Mouse (Mus musculus): ENCODE measurements around the gene Tfap2e. TPM values are rescaled to one million over a fixed set of nuclear protein-coding genes. Genes with fewer than 3 reads are reported as not detected.

Tfap2e gene
- not detected for polyA plus RNA-seq (2014; fragmentation: Illumina TruSeq; extraction: RNeasy Lipid Tissue Mini Kit (QIAGEN cat#74804); ENCODE audit: low read depth, low replicate concordance)

DNA sequence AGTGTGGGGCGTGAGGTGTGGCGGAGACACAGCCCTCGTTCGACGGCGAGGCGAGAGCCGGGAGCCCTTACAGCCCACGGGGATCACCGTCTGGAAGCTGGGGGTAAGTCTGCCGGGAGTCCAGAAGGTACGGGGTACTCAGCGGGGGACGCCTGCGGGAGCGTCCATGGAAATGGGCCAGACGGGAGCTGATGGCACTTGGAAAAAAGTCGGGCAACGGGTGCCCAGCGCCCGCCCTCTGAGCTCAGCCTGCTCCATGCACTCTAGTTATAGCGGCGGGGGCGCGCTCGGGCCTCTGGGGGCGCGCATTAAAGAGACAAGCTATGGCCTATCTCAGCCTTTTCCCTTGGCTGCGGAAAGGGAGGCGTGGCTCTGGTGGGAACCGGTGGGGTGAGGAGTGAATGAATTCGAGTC is at the start of gene Tfap2e:
Gene Tfap2e, minus strand, starts transcription at position 240 of the 414 bp plus-strand sequence.

DNA sequence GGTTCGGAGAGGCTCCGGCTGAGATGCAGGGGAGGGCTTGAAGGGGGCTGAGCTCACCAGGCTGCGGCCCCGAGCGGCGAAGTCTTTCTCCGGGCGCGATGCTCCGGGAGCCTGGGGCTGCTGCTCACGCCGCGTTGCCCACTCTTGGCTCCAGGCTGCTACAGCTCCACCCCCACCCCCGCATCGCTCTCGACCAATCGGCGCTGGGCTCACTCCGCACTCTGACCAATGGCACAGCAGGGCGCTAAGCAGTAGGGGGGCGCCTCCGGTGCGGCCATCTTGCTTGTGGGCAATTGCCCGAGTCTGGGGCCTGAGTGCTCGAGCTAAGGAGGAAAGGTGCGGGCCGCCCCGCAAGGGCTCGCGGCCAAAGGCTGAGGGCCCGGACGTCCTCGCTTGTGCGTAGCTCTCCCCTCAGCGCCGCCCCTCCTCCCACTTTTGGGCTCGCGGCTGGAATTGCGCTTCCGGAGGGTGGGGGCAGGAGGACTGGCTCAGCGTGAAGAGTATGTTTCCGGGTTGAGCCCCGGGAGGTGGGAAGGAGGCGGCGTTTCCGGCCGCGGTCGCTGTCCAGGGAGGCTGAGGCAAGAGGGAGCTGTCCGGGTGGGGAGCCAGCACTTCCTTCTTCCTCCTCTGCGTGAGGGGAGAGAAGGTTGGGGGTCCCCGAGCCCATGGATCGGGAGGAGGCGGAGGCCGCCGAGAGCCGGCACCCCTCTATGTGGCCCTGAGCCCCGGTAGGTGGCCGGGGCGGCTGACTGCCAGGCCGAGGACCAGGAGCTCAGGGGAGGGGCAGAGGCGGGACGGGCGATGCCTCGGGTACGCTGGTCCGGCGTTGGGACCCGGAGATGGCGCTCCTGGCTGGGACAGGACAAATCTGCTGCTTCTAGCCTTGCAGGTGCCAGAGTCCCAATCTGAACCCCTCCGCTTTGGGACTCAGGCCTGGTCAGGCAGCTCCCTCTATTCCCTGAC is 17.5 kb upstream of the Tfap2e start, which contains the start of the genes Ncdn and AU040320:
Gene Ncdn, minus strand, starts transcription at position 171 of the 963 bp plus-strand sequence.
Gene AU040320, plus strand, starts transcription at position 277 of the 963 bp plus-strand sequence.

DNA sequence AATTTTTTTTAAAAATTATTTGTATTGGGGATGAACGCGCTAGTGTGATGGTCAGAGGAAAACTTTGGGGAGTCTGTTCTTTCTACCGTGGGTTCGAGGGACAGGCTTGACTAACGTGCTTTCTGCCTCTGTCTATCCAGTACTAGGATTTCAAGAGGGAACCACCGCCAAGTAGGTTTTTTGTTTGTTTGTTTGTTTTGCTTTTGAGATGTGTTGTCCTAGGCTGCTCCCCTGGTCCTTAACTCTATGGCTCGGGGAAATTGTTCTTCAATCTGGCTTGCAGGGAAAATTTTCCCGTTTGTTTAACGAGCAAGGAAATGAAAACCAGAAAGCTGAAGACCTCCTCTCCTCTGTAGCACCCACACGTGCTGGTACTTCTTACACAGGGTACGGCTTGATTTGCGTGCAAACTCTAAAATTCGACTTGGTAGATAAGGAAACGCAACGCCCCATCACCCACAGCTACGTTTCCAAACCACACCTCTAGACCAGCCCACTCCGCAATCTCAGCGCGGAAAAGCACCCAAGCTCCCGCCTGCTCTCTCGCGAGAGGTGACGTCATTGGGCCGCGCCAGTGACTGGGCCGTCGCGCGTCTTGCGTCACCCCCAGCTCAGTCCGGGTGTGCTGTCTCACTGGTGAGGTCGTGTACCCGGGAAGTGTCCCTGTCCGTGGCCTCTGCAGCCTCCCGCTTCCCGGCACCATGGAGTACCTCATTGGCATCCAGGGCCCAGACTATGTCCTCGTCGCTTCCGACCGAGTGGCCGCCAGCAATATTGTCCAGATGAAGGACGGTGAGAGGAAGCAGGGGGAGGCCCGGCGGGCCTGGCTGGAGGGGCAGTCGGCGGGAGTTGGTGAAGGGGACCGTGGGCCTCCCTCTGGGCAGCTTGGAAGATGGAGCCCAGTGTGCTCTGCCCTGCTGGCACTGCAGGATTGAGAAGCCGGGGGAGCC is 58.7 kb downstream of the Tfap2e start, which contains the start of gene Psmb2:
Gene Psmb2, plus strand, starts transcription at position 577 of the 950 bp plus-strand sequence.

Other genes with a start within 250 kb of the Tfap2e start
- gene Ago4, start 202.8 kb downstream of the Tfap2e start, polyA plus RNA-seq (2014; fragmentation: Illumina TruSeq; extraction: RNeasy Lipid Tissue Mini Kit (QIAGEN cat#74804); ENCODE audit: low read depth, low replicate concordance) = 3.1 TPM
- gene Clspn, start 179.3 kb downstream of the Tfap2e start, polyA plus RNA-seq (2014; fragmentation: Illumina TruSeq; extraction: RNeasy Lipid Tissue Mini Kit (QIAGEN cat#74804); ENCODE audit: low read depth, low replicate concordance) = not detected
- 2.9 TPM for gene 5730409E04Rik, start 126.4 kb downstream of the Tfap2e start, polyA plus RNA-seq (2014; fragmentation: Illumina TruSeq; extraction: RNeasy Lipid Tissue Mini Kit (QIAGEN cat#74804); ENCODE audit: low read depth, low replicate concordance)
- 66.5 TPM for gene Psmb2, start 58.6 kb downstream of the Tfap2e start, polyA plus RNA-seq (2014; fragmentation: Illumina TruSeq; extraction: RNeasy Lipid Tissue Mini Kit (QIAGEN cat#74804); ENCODE audit: low read depth, low replicate concordance)
- 0.16 TPM for gene Ncdn, start 17.2 kb upstream of the Tfap2e start, polyA plus RNA-seq (2014; fragmentation: Illumina TruSeq; extraction: RNeasy Lipid Tissue Mini Kit (QIAGEN cat#74804); ENCODE audit: low read depth, low replicate concordance)
- 2.7 TPM for gene AU040320, start 17.3 kb upstream of the Tfap2e start, polyA plus RNA-seq (2014; fragmentation: Illumina TruSeq; extraction: RNeasy Lipid Tissue Mini Kit (QIAGEN cat#74804); ENCODE audit: low read depth, low replicate concordance)
- 8.5 TPM for gene Zmym4, start 231.9 kb upstream of the Tfap2e start, polyA plus RNA-seq (2014; fragmentation: Illumina TruSeq; extraction: RNeasy Lipid Tissue Mini Kit (QIAGEN cat#74804); ENCODE audit: low read depth, low replicate concordance)

Data from liver, adult 10 weeks (tissue).